ENCODE assay signal across 14 mouse cellular contexts in genomic region chr16:31319316-31319715, GRCm38 (mm10). TPM values are rescaled to one million over a fixed set of nuclear protein-coding genes. Genes with fewer than 3 reads are reported as not detected.
DNase-seq lines count a peak whose midpoint lies in the region; ATAC-seq and TF ChIP-seq lines count a peak whose summit lies in the region.
"Had no signal": no experiment of that assay in that cellular context is flagged by ENCODE, and none has a peak within 500 bp of the region (broad histone marks: within the 10 kb centered on the region; RNA-seq: fewer than 3 reads in every experiment).

No protein-coding gene starts in this region.

- no peak overlapping the region for H3K9ac ChIP-seq in heart, adult 2 months (ENCODE audit: low read depth, low read length)
- no peak overlapping the region for H3K9ac ChIP-seq in heart, embryonic 11.5 days (ENCODE audit: low read depth, low read length)
- H3K9ac ChIP-seq in limb, embryonic 15.5 days = no peak overlapping the region
- no peak overlapping the region for H3K9ac ChIP-seq in heart, embryonic 15.5 days
- H3K9ac ChIP-seq: midbrain, embryonic 15.5 days had no signal

- WGBS in heart, adult 2 months = 44% methylated on average over 4 of the region's 4 CpGs
- WGBS in heart, embryonic 11.5 days (ENCODE audit: insufficient replicate concordance) = 50% methylated on average over 4 of the region's 4 CpGs
- WGBS in limb, embryonic 15.5 days = 51% methylated on average over 4 of the region's 4 CpGs
- 84% methylated on average over 4 of the region's 4 CpGs for WGBS in limb, embryonic 10.5 days
- WGBS in heart, embryonic 15.5 days = 48% methylated on average over 4 of the region's 4 CpGs

- no peak overlapping the region for H3K4me3 ChIP-seq in heart, adult 2 months
- no peak overlapping the region for H3K4me3 ChIP-seq in heart, embryonic 11.5 days (ENCODE audit: low read depth, low read length)
- no peak overlapping the region for H3K4me3 ChIP-seq in limb, embryonic 15.5 days
- no peak overlapping the region for H3K4me3 ChIP-seq in limb, embryonic 10.5 days
- no peak overlapping the region for H3K4me3 ChIP-seq in brown adipose tissue, adult 24 weeks (ENCODE audit: insufficient read depth, low read depth, low read length)
- no peak overlapping the region for H3K4me3 ChIP-seq in heart, embryonic 15.5 days
- H3K4me3 ChIP-seq: midbrain, embryonic 15.5 days had no signal

- TF ChIP-seq POLR2A in heart, adult 2 months (IDR thresholded peaks at IDR 0.05; ENCODE audit: insufficient read depth, low read depth, low read length) = no peak

- intact Hi-C loops in heart, adult 2 months (cut with DNase I) = loop anchor here (5.0 kb wide), 1 partner anchor 33 kb away; no protein-coding TSS in a partner anchor

- no peak for TF ChIP-seq CTCF in heart, adult 2 months (IDR thresholded peaks at IDR 0.05)

- no peak for ATAC-seq in heart, embryonic 11.5 days (replicated peaks; ENCODE audit: insufficient number of reproducible peaks, low FRiP score, low TSS enrichment)
- ATAC-seq in limb, embryonic 15.5 days (ENCODE audit: insufficient number of reproducible peaks, low FRiP score, low TSS enrichment, low read depth) = no peak
- no peak for ATAC-seq in heart, embryonic 15.5 days (replicated peaks; ENCODE audit: insufficient number of reproducible peaks, insufficient read depth, low FRiP score, low read depth)
- ATAC-seq: forebrain, embryonic 16.5 days; midbrain, embryonic 15.5 days had no signal

- DNase-seq in heart, adult 2 months = peak in 1 of 2 experiments; percentile 26
- no peak for DNase-seq in limb, embryonic 10.5 days (ENCODE audit: low spot score)
- no peak for DNase-seq in urinary bladder, postnatal 36 days (ENCODE audit: low spot score in 2 of 2)
- no peak for DNase-seq in frontal cortex, adult 2 months (ENCODE audit: extremely low spot score in 1 of 2, low spot score in 1 of 2)
- DNase-seq: cerebellum, postnatal 10 days; embryo, embryonic 11 days; gastrocnemius, postnatal 14 days had no signal

- no peaks in the 10 kb centered on the region for H3K36me3 ChIP-seq in heart, adult 2 months (ENCODE audit: control insufficient read depth, insufficient read depth, low read length)
- H3K36me3 ChIP-seq in heart, embryonic 11.5 days (ENCODE audit: control insufficient read depth, insufficient read depth, low read length) = no peaks in the 10 kb centered on the region
- H3K36me3 ChIP-seq in limb, embryonic 15.5 days = no peaks in the 10 kb centered on the region
- no peaks in the 10 kb centered on the region for H3K36me3 ChIP-seq in limb, embryonic 10.5 days
- H3K36me3 ChIP-seq in heart, embryonic 15.5 days = no peaks in the 10 kb centered on the region
- H3K36me3 ChIP-seq: midbrain, embryonic 15.5 days had no signal

- H3K27ac ChIP-seq in heart, adult 2 months = peak overlapping the region; percentile 63
- no peak overlapping the region for H3K27ac ChIP-seq in heart, embryonic 11.5 days (ENCODE audit: low read depth, low read length)
- peak overlapping the region; percentile 54; the same call in 1 of the 2 replicates for H3K27ac ChIP-seq in limb, embryonic 15.5 days
- H3K27ac ChIP-seq in limb, embryonic 10.5 days = no peak overlapping the region
- H3K27ac ChIP-seq in brown adipose tissue, adult 24 weeks (replicated peaks; ENCODE audit: low read depth, low read length) = peak overlapping the region; percentile 52
- peak overlapping the region; percentile 34 for H3K27ac ChIP-seq in heart, embryonic 15.5 days
- H3K27ac ChIP-seq: midbrain, embryonic 15.5 days had no signal

- H3K27me3 ChIP-seq in heart, adult 2 months (ENCODE audit: control insufficient read depth, insufficient read depth, low read length) = no peaks in the 10 kb centered on the region
- H3K27me3 ChIP-seq in heart, embryonic 11.5 days (ENCODE audit: control insufficient read depth, insufficient read depth, low read length) = no peaks in the 10 kb centered on the region
- H3K27me3 ChIP-seq in limb, embryonic 15.5 days = no peaks in the 10 kb centered on the region
- H3K27me3 ChIP-seq in limb, embryonic 10.5 days (ENCODE audit: low read depth, poor library complexity, severe bottlenecking) = no peaks in the 10 kb centered on the region
- H3K27me3 ChIP-seq in heart, embryonic 15.5 days = no peaks in the 10 kb centered on the region
- H3K27me3 ChIP-seq: midbrain, embryonic 15.5 days had no signal

- no peak for TF ChIP-seq EP300 in heart, adult 2 months (IDR thresholded peaks at IDR 0.05; ENCODE audit: insufficient read depth, low read depth, low read length)

- peaks cover 10% of the 10 kb centered on the region for H3K4me1 ChIP-seq in heart, adult 2 months (ENCODE audit: control insufficient read depth, insufficient read depth, low read length)
- H3K4me1 ChIP-seq in heart, embryonic 11.5 days (ENCODE audit: control insufficient read depth, insufficient read depth, low read length) = no peaks in the 10 kb centered on the region; the same call in 1 of the 2 replicates
- peaks cover 31% of the 10 kb centered on the region for H3K4me1 ChIP-seq in limb, embryonic 15.5 days
- peaks cover 20% of the 10 kb centered on the region for H3K4me1 ChIP-seq in limb, embryonic 10.5 days
- H3K4me1 ChIP-seq in brown adipose tissue, adult 24 weeks (ENCODE audit: control insufficient read depth, insufficient read depth, insufficient read length, low read length) = peaks cover 19% of the 10 kb centered on the region
- H3K4me1 ChIP-seq in heart, embryonic 15.5 days (replicated peaks) = peaks cover 5% of the 10 kb centered on the region

- H3K79me2 ChIP-seq in heart, adult 2 months (replicated peaks; ENCODE audit: control insufficient read depth, insufficient read depth, low read length) = no peaks in the 10 kb centered on the region

- no peaks in the 10 kb centered on the region for H3K9me3 ChIP-seq in heart, embryonic 11.5 days (replicated peaks; ENCODE audit: control insufficient read depth, low read length)
- no peaks in the 10 kb centered on the region for H3K9me3 ChIP-seq in limb, embryonic 15.5 days
- no peaks in the 10 kb centered on the region for H3K9me3 ChIP-seq in limb, embryonic 10.5 days (replicated peaks)
- H3K9me3 ChIP-seq in heart, embryonic 15.5 days (replicated peaks) = no peaks in the 10 kb centered on the region
- H3K9me3 ChIP-seq: midbrain, embryonic 15.5 days had no signal

- no peak overlapping the region for H3K4me2 ChIP-seq in heart, embryonic 11.5 days
- no peak overlapping the region for H3K4me2 ChIP-seq in limb, embryonic 15.5 days
- no peak overlapping the region for H3K4me2 ChIP-seq in heart, embryonic 15.5 days
- H3K4me2 ChIP-seq: midbrain, embryonic 15.5 days had no signal

RNA-seq across cellular contexts. Expression of gene Apod, which starts 4.7 kb away (rescaled TPM):
- 1 to 10 TPM; 5.3 to 7.5 TPM for total RNA-seq in heart, adult 2 months (2021)
- 4.4 and 4.7 TPM in 2 replicates for polyA plus RNA-seq in heart, adult 2 months (2012; rRNA removed)
- polyA plus RNA-seq in heart, embryonic 11.5 days (2014; fragmentation: Nextera tagmentation; extraction: Ambion mirVana) = not detected in 2 replicates
- polyA plus RNA-seq in limb, embryonic 15.5 days (2015; fragmentation: Nextera tagmentation; extraction: Ambion mirVana) = 91.2 and 97.6 TPM in 2 replicates
- polyA plus RNA-seq in limb, embryonic 10.5 days (2016; fragmentation: Nextera tagmentation; extraction: Ambion mirVana) = 5.9 and 6.5 TPM in 2 replicates
- 24.1 and 27.9 TPM in 2 replicates for polyA plus RNA-seq in brown adipose tissue, adult 24 weeks (2012; ENCODE audit: insufficient read depth, insufficient read length, missing spikeins)
- polyA plus RNA-seq in heart, embryonic 15.5 days (2015; fragmentation: Nextera tagmentation; extraction: Ambion mirVana) = 0.33 and 0.35 TPM in 2 replicates
- 433 and 468 TPM in 2 replicates for polyA plus RNA-seq in frontal cortex, adult 2 months (2012; rRNA removed)
- total RNA-seq: megakaryocyte progenitor cell, adult 5-6 weeks had no signal

RNA-seq across cellular contexts. Expression of gene Ppp1r2, which starts 44.2 kb away (rescaled TPM):
- 10 to 100 TPM; 77.3 to 88.3 TPM for total RNA-seq in heart, adult 2 months (2021)
- polyA plus RNA-seq in heart, adult 2 months (2012; rRNA removed) = 33.1 and 40.6 TPM in 2 replicates
- 90.8 and 91.1 TPM in 2 replicates for polyA plus RNA-seq in heart, embryonic 11.5 days (2014; fragmentation: Nextera tagmentation; extraction: Ambion mirVana)
- polyA plus RNA-seq in limb, embryonic 15.5 days (2015; fragmentation: Nextera tagmentation; extraction: Ambion mirVana) = 88.9 and 98.3 TPM in 2 replicates
- polyA plus RNA-seq in limb, embryonic 10.5 days (2016; fragmentation: Nextera tagmentation; extraction: Ambion mirVana) = 84.6 and 89.8 TPM in 2 replicates
- 47.6 and 54.0 TPM in 2 replicates for polyA plus RNA-seq in brown adipose tissue, adult 24 weeks (2012; ENCODE audit: insufficient read depth, insufficient read length, missing spikeins)
- 92.0 and 94.9 TPM in 2 replicates for polyA plus RNA-seq in heart, embryonic 15.5 days (2015; fragmentation: Nextera tagmentation; extraction: Ambion mirVana)
- polyA plus RNA-seq in frontal cortex, adult 2 months (2012; rRNA removed) = 72.0 and 89.3 TPM in 2 replicates

Comparison
In these comparisons a context has a peak if more than half of its experiments do, and no peak if none do; other contexts are left out.
1. H3K27ac ChIP-seq: peak in heart, adult 2 months (single experiment), limb, embryonic 15.5 days (single experiment), brown adipose tissue, adult 24 weeks (single experiment) and heart, embryonic 15.5 days (single experiment); none in heart, embryonic 11.5 days (single experiment) and limb, embryonic 10.5 days (single experiment).